Mouse (Mus musculus) lung, postnatal 0 days (tissue): Measurements from ENCODE around the gene Bmp8a.

ENCODE experiments used
- CTCF ChIP-seq: IDR thresholded peaks from 2 replicates; pipeline ENCODE4 v1.5.1; 2016; ENCODE audit warnings: antibody characterized with exemption, mild to moderate bottlenecking
- EP300 ChIP-seq: IDR thresholded peaks from 2 replicates; pipeline ENCODE4 v1.6.1; 2016; ENCODE audit warnings: antibody characterized with exemption, mild to moderate bottlenecking, control low read depth

GRCm38 (mm10) chr4:123381598-123381997 lies 38.5 kb upstream of the Bmp8a start:
- TF ChIP-seq CTCF = no peak
- TF ChIP-seq EP300 = no peak
